Mouse (Mus musculus) lung, postnatal 14 days (tissue): ENCODE results near the gene Mageb18.
"Not testable (repeated sequence)": the region's sequence is repeated elsewhere in the genome, so short reads cannot be mapped to it uniquely, and the experiment has no call there.

Experiments used
- DNase-seq: peaks from one replicate; pipeline ENCODE4 v3.0.0; 2021

The Mageb18 gene

DNA sequence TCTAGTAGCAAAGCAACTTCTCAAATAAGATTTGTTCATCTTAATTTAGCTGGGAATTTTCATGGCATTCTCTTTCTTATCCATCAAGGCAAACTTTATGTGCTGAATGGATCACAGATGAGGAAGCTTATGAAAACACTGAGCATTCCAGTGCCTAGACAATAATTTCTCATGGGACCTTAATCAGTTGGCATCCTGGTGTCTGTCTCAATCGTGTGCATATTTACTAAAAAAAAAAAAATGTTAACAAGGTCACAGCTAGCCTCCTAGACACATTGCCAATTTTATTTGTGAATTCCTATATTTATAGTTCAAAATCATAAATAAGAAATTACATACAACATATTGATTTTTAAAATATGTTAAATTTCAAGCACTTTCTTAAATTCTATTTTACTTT, at the start of gene Mageb18:
Gene Mageb18, minus strand, starts transcription at position 101 of the 400 bp plus-strand sequence.
- no peak for DNase-seq

DNA sequence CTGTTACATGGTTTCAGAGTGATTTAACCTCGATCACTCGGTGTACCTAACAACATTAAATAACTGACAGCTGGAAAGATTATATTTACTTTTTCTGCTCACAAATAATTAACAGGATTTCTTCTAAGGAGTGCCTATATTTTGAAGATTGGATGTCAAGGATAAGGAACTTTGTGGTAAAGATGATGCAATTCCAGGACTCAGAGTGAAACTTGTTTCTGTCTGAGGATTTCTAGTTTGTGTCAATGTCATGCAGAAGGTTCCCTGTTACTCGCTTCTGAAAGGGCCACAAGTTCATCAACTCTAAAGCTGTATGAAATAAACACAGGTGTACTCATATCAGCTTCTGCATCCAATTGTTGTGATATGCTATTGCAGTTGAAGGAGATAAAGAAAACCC, 13.4 kb upstream of the Mageb18 start:
- DNase-seq = no peak

DNA sequence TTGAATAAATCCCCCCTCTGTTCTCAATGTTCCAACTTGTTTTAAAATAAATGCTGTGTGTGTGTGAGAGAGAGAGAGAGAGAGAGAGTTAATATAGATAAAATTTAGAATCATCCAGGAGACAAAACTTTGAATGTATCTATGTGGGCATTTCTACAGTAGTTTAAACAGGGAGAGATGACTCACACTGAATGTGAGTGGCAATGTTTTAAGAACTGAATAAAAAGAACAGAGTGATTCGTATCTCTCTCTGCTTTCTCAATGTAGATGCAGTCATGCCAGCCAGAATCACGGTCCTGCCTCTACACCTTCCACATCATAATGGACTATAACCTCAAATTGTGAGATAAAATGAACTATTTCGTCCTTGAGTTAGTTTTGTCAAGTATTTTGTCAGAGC, 11.1 kb upstream of the Mageb18 start:
- DNase-seq = no peak

DNA sequence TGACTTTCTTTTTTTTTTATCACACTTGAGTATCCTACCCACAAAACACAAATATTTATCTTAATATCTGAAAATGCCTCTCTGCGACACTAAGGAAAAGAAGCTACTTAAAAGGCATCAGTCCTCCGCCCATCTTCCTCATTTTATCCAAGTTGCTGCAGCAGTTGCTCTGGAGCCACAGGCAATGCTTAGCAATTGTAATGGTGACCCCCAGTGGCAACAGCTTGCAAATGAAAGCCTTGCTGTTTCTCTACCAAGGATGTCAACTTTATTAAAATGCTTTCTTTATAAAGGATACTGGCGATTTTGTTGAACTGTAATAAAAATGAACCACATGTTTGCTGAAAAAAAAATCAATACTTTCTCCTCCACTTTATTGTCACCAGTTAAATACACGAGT, 2.0 kb downstream of the Mageb18 start:
- peak; percentile 1 for DNase-seq

DNA sequence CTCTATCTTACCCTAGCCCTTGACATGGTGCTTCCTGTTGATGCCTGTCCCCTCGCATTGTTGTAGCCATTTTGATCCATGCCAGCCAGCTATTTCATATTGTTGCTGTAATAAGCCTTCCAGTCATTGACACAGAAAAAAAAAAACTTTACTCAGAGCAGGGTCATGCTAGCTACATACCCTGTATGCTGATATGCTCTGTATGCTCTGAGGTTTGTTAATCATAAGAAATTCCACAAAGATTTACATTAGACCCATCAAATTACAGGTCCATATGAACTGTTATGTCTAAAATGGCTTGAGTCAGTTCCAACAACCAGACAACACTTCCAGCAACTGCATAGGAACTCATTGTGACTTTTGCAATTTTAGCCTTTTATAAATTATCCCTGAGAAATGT, 71.5 kb downstream of the Mageb18 start:
- DNase-seq = no peak

DNA sequence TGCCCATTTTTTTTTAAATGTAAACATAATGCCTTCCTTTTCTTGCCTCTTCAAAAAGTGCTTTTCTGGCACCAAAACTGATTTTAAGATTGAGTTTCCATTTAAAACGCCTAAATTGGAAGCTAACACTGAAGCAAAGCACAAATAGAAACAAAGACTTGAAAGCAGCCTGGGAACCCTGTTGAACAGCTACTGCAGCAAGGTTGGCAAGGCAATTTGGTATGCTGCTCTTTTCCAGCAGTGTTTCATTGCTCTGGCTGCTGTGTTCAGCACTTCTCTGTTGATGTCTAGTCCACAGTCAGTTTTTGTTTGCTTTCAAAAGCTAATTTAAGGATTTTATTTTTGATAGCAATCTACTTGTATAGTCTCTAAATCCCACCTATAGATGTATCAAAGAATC, 101.1 kb downstream of the Mageb18 start:
- DNase-seq = no peak

DNA sequence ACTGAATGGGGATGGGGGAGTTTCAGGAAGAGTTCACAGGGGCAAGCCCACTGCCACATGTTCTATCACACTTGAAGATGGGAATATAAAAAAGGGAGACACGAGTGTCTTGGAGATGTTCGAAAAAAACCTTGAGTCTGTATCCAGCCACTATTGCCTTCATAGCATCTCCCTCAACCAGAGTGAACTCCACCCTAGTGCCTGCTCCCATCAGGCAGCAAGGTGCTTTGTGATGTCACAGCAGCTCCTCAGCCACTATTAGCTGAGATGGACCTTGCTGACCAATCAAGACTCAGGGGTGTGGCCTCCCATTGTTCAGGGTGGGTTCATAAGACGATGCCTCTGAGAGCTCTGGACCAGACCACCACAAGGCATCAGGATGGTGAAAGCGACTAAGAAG, 109.7 kb downstream of the Mageb18 start, which contains the start of gene Gm5941:
Gene Gm5941, plus strand, starts transcription at position 301 of the 400 bp plus-strand sequence.
- not testable (repeated sequence) for DNase-seq

DNA sequence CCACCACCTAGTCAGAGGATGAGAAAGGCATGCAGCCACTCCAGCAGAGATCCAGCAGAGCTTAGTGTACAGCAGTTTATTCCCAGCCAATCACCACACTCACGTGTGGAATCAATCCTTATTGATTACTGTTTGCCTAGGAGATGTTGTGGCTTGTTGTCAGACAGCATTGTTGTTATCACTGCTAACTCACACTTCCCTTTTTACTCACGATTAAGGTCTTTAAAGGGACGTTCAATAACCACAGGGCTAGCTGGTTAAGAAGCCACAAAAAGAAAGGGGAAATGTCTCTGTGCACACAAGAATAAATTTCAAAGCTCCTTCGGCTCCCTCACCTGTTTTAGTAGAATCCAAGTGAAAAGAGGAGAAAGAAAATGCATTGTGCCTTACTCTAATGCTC, 134.6 kb downstream of the Mageb18 start:
- DNase-seq = no peak

DNA sequence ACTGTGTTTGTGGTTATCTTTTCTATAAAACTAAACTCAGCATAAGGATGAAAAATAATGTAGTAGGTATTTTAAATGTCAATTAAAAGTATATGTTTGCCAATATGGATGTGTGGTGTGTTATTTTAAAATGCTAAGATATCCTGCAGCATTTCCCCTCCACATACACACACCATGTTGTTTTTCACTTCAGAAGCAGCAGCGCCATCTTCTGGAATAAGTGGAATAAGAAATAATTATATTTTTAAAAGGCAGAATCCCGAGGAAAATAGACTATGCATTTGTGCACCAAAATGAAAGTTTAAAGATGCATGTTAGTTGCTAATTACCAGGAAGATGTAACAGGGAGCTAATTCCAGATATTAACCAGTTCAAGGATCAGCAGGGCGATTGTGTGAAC, 138.9 kb downstream of the Mageb18 start:
- no peak for DNase-seq

DNA sequence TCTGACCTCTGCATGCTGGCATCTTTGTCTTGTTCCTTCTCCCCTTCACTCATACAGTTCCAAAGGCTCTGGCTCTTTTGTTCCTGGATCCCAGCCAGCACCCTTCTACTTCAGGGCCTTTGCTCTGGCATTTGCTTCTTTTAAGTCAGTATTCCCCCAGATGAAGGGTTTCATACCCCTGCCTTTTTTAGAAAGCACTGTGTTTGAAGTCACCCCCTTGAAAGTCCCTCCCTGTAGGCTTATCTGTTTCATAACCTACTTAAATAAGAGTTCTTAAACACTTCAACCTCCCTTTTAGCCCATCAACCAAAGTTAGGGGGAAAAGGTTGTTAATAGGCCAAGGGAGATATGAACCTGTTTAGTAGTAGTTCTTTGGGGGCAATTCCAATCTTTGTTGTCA, 212.0 kb downstream of the Mageb18 start:
- peak; percentile 0 for DNase-seq

DNA sequence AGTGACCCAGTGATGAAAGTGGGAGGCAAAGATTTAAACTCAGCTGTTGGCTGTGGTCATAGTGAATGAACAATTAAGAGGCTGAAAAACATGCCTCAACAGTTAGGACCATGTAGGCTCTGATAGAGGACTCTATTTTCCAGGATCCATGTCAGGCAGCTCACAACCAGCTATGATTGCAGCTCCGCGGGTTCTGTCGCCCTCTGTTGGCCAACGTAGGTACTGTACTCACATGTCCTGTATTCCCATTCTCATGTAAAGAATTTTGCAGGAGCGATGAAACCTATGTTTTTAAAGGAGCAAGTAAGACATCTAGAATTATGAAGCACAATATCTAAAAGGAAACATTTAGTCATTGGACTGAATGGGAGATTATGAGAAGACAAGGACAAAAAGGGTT, 256.4 kb downstream of the Mageb18 start:
- DNase-seq = peak; percentile 32

DNA sequence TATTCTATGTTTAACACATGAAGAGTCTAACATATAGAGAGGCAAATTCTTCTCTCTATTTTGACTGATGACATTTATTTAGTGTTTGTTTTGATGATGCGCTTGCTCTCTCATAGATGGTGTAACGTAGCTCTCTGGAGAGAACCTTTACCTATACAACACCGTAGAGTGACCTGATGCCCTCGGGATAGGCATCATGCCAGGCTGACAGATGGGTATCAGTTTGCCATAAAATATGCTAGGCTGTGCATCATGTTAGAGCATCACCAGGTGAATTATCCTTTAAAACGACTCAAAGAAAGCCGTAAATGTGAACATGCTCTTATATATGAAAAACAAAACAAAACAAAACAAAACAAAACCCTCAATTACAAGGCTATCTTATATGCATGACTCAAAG, 258.5 kb downstream of the Mageb18 start:
- DNase-seq = no peak

DNA sequence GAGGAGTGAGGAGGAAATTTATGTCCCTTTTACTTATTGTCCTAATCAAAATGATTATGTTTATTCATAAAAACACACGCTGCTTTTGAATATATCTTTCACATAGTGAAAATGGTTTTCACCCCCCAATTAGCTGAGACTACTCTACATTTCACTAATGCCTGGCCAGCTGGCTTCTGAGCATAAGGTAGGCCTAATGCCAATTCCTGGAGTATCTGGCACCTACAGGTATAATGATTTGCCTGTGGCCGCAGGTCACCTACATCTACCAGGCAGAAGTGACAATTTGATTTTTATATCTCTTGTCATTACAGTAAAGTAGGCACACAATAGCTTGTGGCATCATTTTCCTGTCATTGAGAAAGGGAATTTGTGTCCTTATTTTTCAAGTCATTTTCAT, 259.8 kb downstream of the Mageb18 start:
- DNase-seq = no peak

DNA sequence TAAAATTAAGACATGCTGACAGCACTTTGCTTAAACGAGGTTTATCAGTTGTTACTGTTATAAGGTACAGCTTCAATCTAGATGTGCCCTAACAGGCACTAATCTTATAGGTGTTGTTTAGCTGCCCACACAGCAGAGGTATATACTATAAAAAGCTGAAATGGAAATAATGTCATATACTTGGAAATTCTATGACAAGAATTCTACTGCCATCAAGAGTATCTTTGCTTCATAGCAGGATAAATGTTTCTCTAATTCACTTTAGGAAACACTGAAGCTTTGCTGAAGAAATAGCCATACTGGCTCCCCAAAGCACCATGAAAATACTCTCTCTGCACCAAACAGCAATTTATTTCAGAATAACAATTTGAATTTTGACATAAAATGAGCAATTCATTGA, 265.9 kb downstream of the Mageb18 start:
- DNase-seq = no peak

DNA sequence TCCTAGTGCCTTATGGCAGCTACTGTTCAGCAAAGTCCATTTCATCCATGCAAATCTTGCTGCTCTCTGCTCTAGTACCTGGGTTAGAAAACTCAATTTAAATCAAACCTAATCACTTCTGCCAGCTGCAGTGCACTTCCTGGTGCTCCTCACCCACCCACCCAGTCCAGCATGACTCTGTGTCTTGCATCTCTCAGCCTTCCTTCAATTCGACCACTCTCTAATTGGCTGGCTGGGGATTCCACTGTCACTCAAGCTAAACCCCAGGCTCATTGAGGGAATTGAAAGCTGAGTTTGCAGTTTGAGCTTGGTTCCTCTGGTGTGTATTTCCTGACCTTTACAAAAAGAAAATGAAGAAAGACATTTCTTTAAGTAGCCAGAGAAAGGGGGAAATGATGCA, 275.8 kb downstream of the Mageb18 start:
- DNase-seq = no peak

DNA sequence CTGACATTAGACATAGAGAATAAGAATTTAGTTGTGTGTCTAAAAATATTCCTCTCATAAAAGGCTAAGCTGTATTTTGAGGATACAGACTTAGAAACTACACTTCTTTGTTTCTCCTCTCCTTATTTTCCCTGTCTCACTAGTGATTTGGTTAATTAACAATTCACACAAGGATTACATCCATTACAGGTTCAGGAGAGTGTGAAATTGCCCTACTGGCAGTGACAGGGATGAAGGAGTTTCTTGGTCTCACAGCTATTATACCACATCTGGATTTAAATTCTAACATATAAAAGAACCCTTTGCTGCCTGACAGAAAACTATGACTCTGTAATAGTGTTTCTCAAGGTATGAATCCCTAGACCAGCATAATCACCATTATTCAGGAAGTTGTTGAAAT, 318.8 kb downstream of the Mageb18 start:
- DNase-seq = no peak
